Mouse (Mus musculus) cerebellum, postnatal 10 days (tissue): ENCODE results near the gene Rrbp1.

ENCODE experiments used
- DNase-seq, 2 experiments: peaks; one replicate each; pipeline ENCODE4 v3.0.0; 2021; ENCODE audit warnings: mixed read lengths in 2 of 2

Gene Rrbp1

DNA sequence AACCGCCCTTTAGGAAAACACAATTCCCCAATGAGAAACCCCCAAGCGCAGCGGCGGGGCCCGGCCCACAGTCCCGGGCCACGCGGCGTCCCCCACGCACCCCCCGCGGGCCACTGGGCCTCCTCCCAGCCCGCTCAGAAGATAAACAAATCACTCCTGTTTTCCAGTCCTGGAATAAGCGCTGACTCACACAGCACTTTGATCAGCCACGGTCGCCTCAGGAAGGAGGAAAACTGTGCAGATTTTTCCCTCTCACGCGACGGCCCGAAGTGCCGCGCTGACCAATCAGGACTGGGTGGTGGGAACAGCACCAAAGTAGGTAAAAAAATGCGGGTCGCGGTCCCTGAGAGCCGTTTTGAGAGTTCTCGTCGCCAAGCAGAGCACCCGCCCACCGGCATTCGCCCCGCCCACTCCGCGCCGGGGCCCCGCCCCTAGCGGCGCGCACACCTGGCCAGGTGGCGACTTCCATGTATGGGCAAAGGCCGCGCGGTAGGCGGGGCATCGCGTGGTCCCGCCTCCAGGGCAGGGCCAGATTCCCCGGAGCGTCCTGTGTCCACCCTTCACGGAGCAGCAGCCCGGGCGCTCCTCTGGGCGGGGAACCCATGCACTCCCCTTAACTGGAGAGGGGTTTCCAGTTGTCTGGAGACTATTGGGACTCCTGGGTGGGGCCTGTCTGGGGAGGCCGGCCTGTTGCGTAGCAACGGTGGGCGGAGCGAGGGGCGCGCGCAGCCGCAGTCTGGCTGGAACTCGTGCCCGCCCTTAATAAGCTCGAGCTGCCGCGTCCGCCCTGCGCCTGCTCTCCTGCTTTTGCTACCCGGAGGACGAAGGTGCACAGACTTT, 96.1 kb downstream of the Rrbp1 start, which contains the start of gene Dstn:
Gene Dstn (plus strand): TSS at position 561 of the 840 bp plus-strand sequence.
- peak; percentile 97 to 98 for DNase-seq

- DNase-seq, result peak; percentile 34 to 40
Observed at GRCm38 (mm10) chr2:143914221-143914620, 96.8 kb downstream of the Rrbp1 start.

DNA sequence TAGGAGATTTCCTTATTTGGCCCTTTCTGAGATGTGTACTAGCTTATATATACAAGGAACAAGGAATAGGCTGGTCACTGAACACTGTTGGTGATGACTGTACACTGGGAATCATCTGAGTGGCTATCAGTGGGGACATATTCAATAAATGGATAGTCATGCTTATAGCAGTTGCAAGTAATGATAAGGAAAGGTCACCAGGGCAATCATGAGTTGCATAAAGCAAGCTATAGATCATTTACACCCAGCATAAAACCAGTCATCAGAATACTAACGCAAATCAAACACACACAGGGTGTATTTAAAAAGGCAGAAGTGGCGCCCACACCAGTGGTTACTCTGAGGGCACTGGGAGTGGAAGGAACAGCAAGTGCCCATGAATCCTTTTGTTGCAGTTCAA, 98.9 kb downstream of the Rrbp1 start:
- DNase-seq, result no peak

DNA sequence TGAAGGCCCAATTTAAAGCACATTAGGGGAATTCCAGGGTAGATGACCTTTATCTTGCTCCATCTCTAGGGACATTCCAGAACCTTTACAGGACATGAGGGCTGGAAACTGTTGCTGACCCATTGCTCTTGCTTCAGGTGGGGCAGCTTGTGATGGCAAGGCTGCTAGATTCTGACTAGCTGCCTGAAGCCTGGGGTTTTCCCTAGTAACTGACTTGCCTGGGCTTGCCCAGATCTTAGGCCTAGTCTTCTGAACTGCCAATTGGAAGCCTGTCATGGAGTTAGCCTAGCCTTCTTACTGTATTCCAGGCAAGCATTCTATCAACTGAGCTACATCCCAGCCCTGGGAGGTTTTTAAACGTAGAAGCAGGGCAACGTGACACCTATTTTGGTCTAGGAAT, 101.8 kb downstream of the Rrbp1 start:
- DNase-seq, result no peak

- no peak for DNase-seq
Observed at GRCm38 (mm10) chr2:143904896-143905295, 106.2 kb downstream of the Rrbp1 start.

GRCm38 (mm10) chr2:143903376-143904045, 107.6 kb downstream of the Rrbp1 start:
- DNase-seq, result no peak

- DNase-seq, result peak; percentile 65 to 67
Observed at GRCm38 (mm10) chr2:143900821-143901351, 110.2 kb downstream of the Rrbp1 start.

GRCm38 (mm10) chr2:143899470-143900220, 111.4 kb downstream of the Rrbp1 start:
- no peak for DNase-seq
